Mouse (Mus musculus): Measurements from ENCODE around the gene Tango2.

DNA sequence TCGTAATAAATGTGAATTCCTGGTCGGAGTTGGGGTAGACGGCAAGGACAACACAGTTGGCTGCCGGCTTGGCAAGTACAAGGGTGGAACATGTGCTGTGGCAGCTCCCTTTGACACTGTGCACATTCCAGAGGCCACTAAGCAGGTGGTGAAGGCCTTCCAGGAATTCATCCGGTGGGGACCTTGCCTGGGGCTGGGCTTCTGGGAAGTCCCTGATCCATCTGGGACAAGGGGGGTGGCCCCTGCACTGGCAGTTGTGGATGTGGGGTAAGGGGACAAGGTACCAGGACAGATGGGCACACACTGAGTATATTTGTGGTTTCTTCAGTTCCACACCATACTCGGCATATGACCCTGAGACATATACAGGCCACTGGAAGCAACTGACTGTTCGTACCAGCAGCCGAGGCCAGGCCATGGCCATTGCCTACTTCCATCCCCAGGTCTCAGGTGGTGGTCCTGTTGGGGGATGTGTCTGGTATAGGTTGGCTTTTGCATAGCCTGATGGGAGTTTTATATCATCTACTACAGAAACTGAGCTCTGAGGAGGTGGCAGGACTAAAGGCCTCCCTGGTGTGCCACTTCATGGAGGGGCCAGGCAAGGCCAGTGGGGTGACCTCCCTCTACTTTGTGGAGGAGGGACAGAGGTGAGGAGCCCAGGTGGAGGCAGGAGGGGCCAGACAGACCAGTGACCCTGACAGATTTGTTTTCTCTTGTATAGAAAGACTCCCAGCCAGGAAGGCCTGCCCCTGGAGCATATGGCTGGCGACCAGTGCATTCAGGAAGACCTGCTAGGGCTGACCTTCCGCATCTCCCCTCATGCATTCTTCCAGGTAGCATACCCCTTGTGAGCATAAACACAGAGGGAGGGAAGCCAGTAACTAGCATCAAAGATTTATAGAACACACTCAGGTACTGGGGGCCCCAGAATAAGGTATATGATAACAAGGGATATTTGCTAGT, 96.8 kb downstream of the Tango2 start:
- TF ChIP-seq POLR2A (IDR thresholded peaks at IDR 0.05; ENCODE audit: borderline replicate concordance, low read depth, low read length) (no peak), CTCF (IDR thresholded peaks at IDR 0.05; ENCODE audit: low read depth, low read length) (no peak)
